10 mouse cellular contexts compared by ENCODE assay signal in the genomic region with DNA sequence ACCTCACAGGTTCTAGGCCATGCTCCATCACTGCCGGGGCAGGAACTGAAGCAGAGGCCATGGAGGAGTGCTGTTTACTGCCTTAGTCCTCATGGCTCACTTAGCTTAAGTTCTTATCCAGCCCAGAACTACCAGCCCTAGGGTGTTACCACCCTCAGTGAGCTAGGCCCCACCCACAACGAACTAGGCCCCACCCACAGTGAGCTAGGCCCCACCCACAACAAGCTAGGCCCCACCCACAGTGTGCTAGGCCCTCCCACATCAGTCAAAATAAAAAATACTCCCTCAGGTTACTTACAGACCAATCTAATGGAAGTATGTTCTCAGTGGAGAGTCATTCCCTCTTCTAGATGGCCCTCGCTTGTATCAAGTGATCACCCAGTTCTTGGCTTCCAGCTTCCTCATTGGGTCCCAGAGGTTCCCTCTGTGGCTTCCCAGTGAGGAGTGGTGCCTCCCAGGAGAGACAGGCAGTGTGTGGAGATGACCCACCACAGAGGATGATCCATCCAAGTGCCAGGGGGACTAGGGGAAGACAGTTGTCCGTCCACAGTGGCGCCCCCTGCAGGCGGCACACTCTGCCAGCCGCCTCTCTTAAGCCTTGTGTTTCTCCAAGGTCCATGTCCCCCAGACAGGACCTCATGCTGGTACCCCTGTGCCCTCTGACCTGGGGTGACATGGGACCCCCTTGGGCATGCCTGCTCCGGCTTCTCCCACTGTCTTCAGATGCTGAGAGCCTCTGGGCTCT. TPM values are rescaled to one million over a fixed set of nuclear protein-coding genes. Genes with fewer than 3 reads are reported as not detected.
DNase-seq lines count a peak whose midpoint lies in the region; ATAC-seq and TF ChIP-seq lines count a peak whose summit lies in the region.
"Had no signal": no experiment of that assay in that cellular context is flagged by ENCODE, and none has a peak within 500 bp of the region (broad histone marks: within the 10 kb centered on the region; RNA-seq: fewer than 3 reads in every experiment).

No protein-coding gene starts in this region.

- 76% methylated on average over 8 of the region's 8 CpGs for WGBS in liver, embryonic 16.5 days (ENCODE audit: insufficient replicate concordance)

- ATAC-seq in liver, embryonic 16.5 days (ENCODE audit: low read depth): peak; percentile 30; the same call in 1 of the 2 replicates

- no peak overlapping the region for H3K9ac ChIP-seq in ES-Bruce4 (ENCODE audit: low read depth, poor library complexity, severe bottlenecking)
- H3K9ac ChIP-seq in liver, embryonic 16.5 days (ENCODE audit: low read depth, low read length): no peak overlapping the region
- H3K9ac ChIP-seq: embryonic facial prominence, embryonic 15.5 days had no signal

- peaks cover 3% of the 10 kb centered on the region for H3K4me1 ChIP-seq in ES-Bruce4 (ENCODE audit: control insufficient read depth, insufficient read depth, low read length)
- H3K4me1 ChIP-seq in liver, embryonic 16.5 days (ENCODE audit: control insufficient read depth, low read depth, low read length): peaks cover 2% of the 10 kb centered on the region

- no peak for TF ChIP-seq POLR2A in ES-Bruce4 (IDR thresholded peaks at IDR 0.05; ENCODE audit: insufficient read depth, low read length)

- no peak for DNase-seq in layer of hippocampus, adult 2 months (ENCODE audit: low spot score in 2 of 2)
- no peak for DNase-seq in layer of hippocampus, adult 9-11 months
- peak; percentile 51 to 56 for DNase-seq in B cell, adult 2 months
- DNase-seq in urinary bladder, adult 18-20 months (ENCODE audit: low spot score in 2 of 2): no peak
- no peak for DNase-seq in cerebellum, adult 11-12 months
- DNase-seq: cerebellum, adult 11 months had no signal

- H3K27ac ChIP-seq in layer of hippocampus, adult 2 months: no peak overlapping the region
- H3K27ac ChIP-seq in ES-Bruce4 (ENCODE audit: insufficient read depth, low read length): no peak overlapping the region
- H3K27ac ChIP-seq in liver, embryonic 16.5 days (ENCODE audit: low read length): no peak overlapping the region
- H3K27ac ChIP-seq: embryonic facial prominence, embryonic 15.5 days had no signal

- no peak overlapping the region for H3K4me3 ChIP-seq in layer of hippocampus, adult 2 months
- H3K4me3 ChIP-seq in ES-Bruce4 (ENCODE audit: low read depth, low read length): no peak overlapping the region
- no peak overlapping the region for H3K4me3 ChIP-seq in liver, embryonic 16.5 days (ENCODE audit: low read depth, low read length)
- H3K4me3 ChIP-seq: embryonic facial prominence, embryonic 15.5 days had no signal

- H3K27me3 ChIP-seq in ES-Bruce4 (ENCODE audit: control insufficient read depth, insufficient read depth, low read length, poor library complexity, severe bottlenecking): no peaks in the 10 kb centered on the region
- H3K27me3 ChIP-seq in liver, embryonic 16.5 days (ENCODE audit: control insufficient read depth, insufficient read depth, low read depth, low read length): no peaks in the 10 kb centered on the region
- H3K27me3 ChIP-seq: embryonic facial prominence, embryonic 15.5 days had no signal

- H3K36me3 ChIP-seq in ES-Bruce4 (ENCODE audit: control insufficient read depth, insufficient read depth, low read length, poor library complexity, severe bottlenecking): 0 out of 2 replicates have a peak, but pooled peaks cover 3% of the 10 kb centered on the region
- H3K36me3 ChIP-seq in liver, embryonic 16.5 days (ENCODE audit: control insufficient read depth, insufficient read depth): peaks cover 2% of the 10 kb centered on the region; the same call in 1 of the 2 replicates

- no peak for TF ChIP-seq EP300 in ES-Bruce4 (IDR thresholded peaks at IDR 0.05; ENCODE audit: insufficient read depth, low read depth, low read length)

- no peak overlapping the region for H3K4me2 ChIP-seq in liver, embryonic 16.5 days (ENCODE audit: low read depth, low read length)
- H3K4me2 ChIP-seq: embryonic facial prominence, embryonic 15.5 days had no signal

- TF ChIP-seq CTCF in layer of hippocampus, adult 2 months (conservative IDR thresholded peaks at IDR 0.05): peak; percentile 68
- peak; percentile 71 for TF ChIP-seq CTCF in ES-Bruce4 (IDR thresholded peaks at IDR 0.05; ENCODE audit: low read depth, low read length)

- no peaks in the 10 kb centered on the region for H3K9me3 ChIP-seq in ES-Bruce4 (replicated peaks; ENCODE audit: control insufficient read depth, insufficient read depth, low read length, poor library complexity, severe bottlenecking)
- no peaks in the 10 kb centered on the region for H3K9me3 ChIP-seq in liver, embryonic 16.5 days (replicated peaks; ENCODE audit: control insufficient read depth, low read length)
- H3K9me3 ChIP-seq: embryonic facial prominence, embryonic 15.5 days had no signal

RNA-seq across cellular contexts. Expression of a gene that starts 5.7 kb away (rescaled TPM):
- total RNA-seq in layer of hippocampus, adult 2 months (2021): 100 to 1,000 TPM; 323 to 324 TPM
- 42.3 and 50.4 TPM in 2 replicates for polyA plus RNA-seq in ES-Bruce4 (2011; ENCODE audit: insufficient read depth, insufficient read length, low read depth, missing spikeins)
- polyA plus RNA-seq in liver, embryonic 16.5 days (2015; fragmentation: Nextera tagmentation; extraction: Ambion mirVana): 25.8 and 30.8 TPM in 2 replicates

RNA-seq across cellular contexts. Expression of a gene that starts 26.5 kb away (rescaled TPM):
- 10 to 100 TPM; 90.8 to 92.2 TPM for total RNA-seq in layer of hippocampus, adult 2 months (2021)
- polyA plus RNA-seq in ES-Bruce4 (2011; ENCODE audit: insufficient read depth, insufficient read length, low read depth, missing spikeins): 257 and 268 TPM in 2 replicates
- polyA plus RNA-seq in liver, embryonic 16.5 days (2015; fragmentation: Nextera tagmentation; extraction: Ambion mirVana): 139 and 146 TPM in 2 replicates

RNA-seq across cellular contexts. Expression of a gene that starts 34.2 kb away (rescaled TPM):
- total RNA-seq in layer of hippocampus, adult 2 months (2021): 1 to 10 TPM in 1 of 2 experiments, under 1 TPM in 1; 0.77 to 1.0 TPM
- not detected in 2 replicates for polyA plus RNA-seq in ES-Bruce4 (2011; ENCODE audit: insufficient read depth, insufficient read length, low read depth, missing spikeins)
- polyA plus RNA-seq in liver, embryonic 16.5 days (2015; fragmentation: Nextera tagmentation; extraction: Ambion mirVana): 0.21 and 0.24 TPM in 2 replicates
- polyA plus RNA-seq: neural tube, embryonic 11.5 days had no signal

RNA-seq across cellular contexts. Expression of a gene that starts 45.0 kb away (rescaled TPM):
- 1 to 10 TPM; 2.8 to 4.1 TPM for total RNA-seq in layer of hippocampus, adult 2 months (2021)
- 4.1 and 8.1 TPM in 2 replicates for polyA plus RNA-seq in ES-Bruce4 (2011; ENCODE audit: insufficient read depth, insufficient read length, low read depth, missing spikeins)
- polyA plus RNA-seq in liver, embryonic 16.5 days (2015; fragmentation: Nextera tagmentation; extraction: Ambion mirVana): 0.61 and 0.68 TPM in 2 replicates

RNA-seq across cellular contexts. Expression of a gene that starts 45.1 kb away (rescaled TPM):
- 10 to 100 TPM; 44.0 to 44.1 TPM for total RNA-seq in layer of hippocampus, adult 2 months (2021)
- 15.8 and 15.9 TPM in 2 replicates for polyA plus RNA-seq in ES-Bruce4 (2011; ENCODE audit: insufficient read depth, insufficient read length, low read depth, missing spikeins)
- polyA plus RNA-seq in liver, embryonic 16.5 days (2015; fragmentation: Nextera tagmentation; extraction: Ambion mirVana): 1.3 and 1.8 TPM in 2 replicates

Comparison
In these comparisons a context has a peak if more than half of its experiments do, and no peak if none do; other contexts are left out.
1. DNase-seq: peak in B cell, adult 2 months (2 of 2); none in layer of hippocampus, adult 2 months (0 of 2), layer of hippocampus, adult 9-11 months (single experiment), urinary bladder, adult 18-20 months (0 of 2) and cerebellum, adult 11-12 months (single experiment).